Mouse (Mus musculus): ENCODE results near the gene Gbp2.

DNA sequence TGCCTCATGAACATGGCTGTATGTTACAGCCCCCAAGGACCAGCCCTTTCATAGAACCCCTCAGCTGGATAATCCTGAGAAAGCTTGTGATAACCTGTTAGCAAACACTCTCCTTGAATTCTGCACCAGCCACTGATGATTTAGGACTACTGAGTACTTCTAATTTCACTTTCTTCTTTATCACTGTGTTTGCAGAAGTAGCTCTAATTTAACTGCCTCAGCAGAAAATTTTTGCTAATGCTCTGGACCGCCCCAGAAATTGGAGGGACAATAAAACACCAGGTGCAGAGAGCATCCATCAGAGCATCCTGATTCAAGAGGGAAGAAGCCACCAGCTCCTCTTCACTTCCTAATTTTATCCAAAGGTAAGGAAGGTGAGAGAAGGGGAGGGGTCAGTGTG is 25.9 kb upstream of the Gbp2 start, which contains the start of gene Gbp2b:
- no peak for TF ChIP-seq CTCF (IDR thresholded peaks at IDR 0.05; ENCODE audit: extremely low read depth, insufficient read depth, low read length)
- TF ChIP-seq POLR2A (IDR thresholded peaks at IDR 0.05; ENCODE audit: extremely low read depth, insufficient read depth, low read length) = no peak
